Mouse (Mus musculus) erythroblast, embryonic 14.5 days (primary cell): ENCODE data around the gene Ccr9.

Experiments
- GATA1 ChIP-seq: IDR thresholded peaks from 2 replicates; pipeline ENCODE4 v1.6.1; 2012; ENCODE audit warnings: low read length, inconsistent platforms, mixed read lengths
- TAL1 ChIP-seq: IDR thresholded peaks from 3 replicates; pipeline ENCODE4 v1.6.1; 2012; ENCODE audit warnings: low read length, inconsistent platforms, mixed read lengths

DNA sequence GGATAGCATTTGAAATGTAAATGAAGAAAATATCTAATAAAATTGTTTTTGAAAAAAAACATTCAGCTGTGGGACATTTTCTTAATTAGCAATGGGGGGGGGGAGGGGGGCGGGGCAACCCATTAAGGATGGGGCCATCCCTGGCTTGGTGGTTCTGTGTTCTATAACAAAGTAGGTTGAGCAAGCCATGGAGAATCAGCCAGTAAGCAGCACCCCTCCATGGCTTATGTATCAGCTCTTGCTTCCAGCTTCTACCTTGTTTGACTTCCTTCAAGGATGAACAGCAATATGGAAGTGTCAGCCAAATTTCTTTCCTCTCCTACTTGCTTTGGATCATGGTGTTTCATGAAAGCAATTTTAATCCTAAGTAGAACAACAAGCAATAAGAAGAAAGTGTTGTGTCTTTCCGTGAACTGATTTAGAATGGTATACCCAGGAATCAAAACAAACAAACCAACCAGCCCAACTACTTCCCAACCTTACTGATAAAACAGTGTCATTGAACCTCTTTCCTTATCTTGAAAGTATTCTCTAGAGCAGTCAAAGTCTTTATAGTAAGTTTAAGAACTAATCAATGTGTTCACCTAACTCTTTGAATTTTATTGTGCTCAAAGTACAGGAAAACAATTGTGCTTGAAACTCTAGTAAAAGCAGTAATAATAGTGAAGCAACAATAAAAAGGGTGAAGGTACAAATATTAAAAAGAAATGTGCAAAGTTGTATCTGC, 28.3 kb upstream of the Ccr9 start:
- no peak for TF ChIP-seq GATA1
- TF ChIP-seq TAL1, result no peak
